Mouse (Mus musculus) mesoderm, embryonic 11.5 days (tissue): ENCODE results near the gene Mapre1.
"Not testable (repeated sequence)": the region's sequence is repeated elsewhere in the genome, so short reads cannot be mapped to it uniquely, and the experiment has no call there.

Experiments used
- DNase-seq: peaks from one replicate; pipeline ENCODE4 v3.0.0-alpha.2; 2012; ENCODE audit warnings: low read depth, low spot score

Gene Mapre1

DNA sequence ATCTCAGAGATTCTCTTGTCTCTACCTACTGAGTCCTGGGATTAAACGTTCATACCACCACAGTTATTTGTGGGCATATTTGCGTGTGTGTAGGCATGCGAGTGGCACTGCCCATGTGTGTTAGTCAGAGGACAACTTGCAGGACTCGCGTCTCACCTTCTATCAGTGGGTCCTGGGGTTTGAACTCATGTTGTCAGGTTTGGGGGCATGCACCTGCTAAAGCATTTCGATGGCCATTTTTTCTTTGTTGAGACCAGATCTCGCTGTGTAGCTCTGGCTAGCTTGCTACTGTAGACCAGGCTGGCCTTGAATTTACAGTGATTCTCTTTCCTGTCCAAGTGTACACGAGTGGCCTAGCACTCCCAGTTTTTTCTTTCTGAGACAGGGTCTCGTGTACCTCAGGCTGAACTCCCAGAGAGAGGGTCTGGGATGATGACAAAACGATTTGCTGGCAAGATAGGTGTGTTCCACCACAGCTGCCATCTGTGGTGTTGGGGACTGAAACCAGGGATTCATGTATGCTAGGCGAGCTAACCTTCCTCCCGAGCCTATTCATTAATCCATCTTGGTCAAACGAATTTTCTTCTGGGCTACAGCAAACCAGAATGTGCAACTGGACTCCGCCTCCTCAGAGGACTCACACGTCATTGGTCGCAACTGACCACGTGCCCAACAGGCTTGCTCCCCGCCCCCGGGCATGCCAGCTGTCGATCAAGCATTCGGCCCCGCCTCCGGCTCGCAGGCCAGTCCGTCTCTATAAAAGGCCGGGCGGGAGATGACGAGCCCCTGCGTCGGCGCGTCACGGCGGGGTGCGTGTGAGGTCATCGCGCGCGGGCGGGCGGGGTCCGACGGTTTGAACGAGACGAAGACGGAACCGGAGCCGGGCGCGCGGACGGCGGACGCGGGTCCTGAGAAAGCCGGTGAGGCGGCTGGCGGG is at the start of gene Mapre1:
Gene Mapre1, plus strand, starts transcription at position 775 of the 937 bp plus-strand sequence.
- DNase-seq, result peak; percentile 99

GRCm38 (mm10) chr2:153693413-153693812 is 47.7 kb upstream of the Mapre1 start:
- DNase-seq, result not testable (repeated sequence)

- peak; percentile 30 for DNase-seq
Measured at GRCm38 (mm10) chr2:153694462-153695085, 46.5 kb upstream of the Mapre1 start.

- no peak for DNase-seq
Measured at GRCm38 (mm10) chr2:153696352-153696751, 44.7 kb upstream of the Mapre1 start, which contains the start of gene Dnmt3c. Gene Dnmt3c, plus strand, starts transcription at chr2:153696652.

- no peak for DNase-seq
Measured at GRCm38 (mm10) chr2:153703389-153703788, 37.7 kb upstream of the Mapre1 start.

- peak; percentile 58 for DNase-seq
Measured at GRCm38 (mm10) chr2:153710701-153711330, 30.3 kb upstream of the Mapre1 start.

DNA sequence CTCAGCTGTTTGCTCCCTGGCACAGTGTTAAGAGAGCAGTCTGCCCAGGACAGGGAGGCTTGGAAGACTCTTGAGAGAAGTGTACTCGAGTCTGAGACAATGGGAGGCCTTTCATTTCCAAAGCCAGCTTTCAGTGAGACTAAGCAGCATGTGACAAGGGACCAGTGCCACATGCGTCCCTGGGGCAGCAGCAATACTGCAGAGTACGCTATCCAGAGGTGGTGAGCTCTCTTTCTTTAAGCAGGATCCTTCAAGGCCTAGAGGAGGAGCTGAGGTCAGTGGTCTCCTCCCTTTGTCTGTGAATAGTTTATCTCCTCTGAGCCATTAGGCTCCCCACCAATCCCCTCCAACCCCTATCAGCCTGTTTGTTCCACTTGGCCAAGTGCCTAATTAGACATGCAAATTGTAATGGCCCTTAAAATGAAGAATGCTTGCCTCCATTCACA is 28.4 kb upstream of the Mapre1 start:
- peak; percentile 30 for DNase-seq

- DNase-seq, result peak; percentile 52
Measured at GRCm38 (mm10) chr2:153713227-153713626, 27.8 kb upstream of the Mapre1 start.

DNA sequence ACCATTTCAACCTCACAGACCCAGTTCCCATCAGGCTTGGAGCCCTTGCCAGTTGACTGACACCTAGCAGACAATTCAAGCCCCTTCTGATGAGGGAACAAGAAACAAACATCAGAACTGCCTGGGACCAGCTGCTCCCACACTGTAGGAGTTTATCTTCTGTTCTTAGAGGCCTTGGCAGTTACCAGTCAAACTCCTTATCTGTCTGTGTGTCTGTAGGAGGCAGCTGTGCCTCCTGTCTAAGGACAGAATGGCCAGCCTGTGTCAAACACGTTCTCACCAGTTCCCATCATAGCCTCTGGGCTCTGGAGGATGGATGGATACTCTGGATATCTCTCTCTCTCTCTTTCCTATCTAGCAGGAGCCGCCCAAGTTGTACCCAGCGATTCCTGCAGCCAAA is 23.2 kb upstream of the Mapre1 start:
- DNase-seq, result not testable (repeated sequence)

- DNase-seq, result no peak
Measured at GRCm38 (mm10) chr2:153723098-153723497, 18.0 kb upstream of the Mapre1 start.

GRCm38 (mm10) chr2:153724424-153724823 is 16.6 kb upstream of the Mapre1 start:
- no peak for DNase-seq

- DNase-seq, result no peak
Measured at GRCm38 (mm10) chr2:153724871-153725270, 16.2 kb upstream of the Mapre1 start.

- no peak for DNase-seq
Measured at GRCm38 (mm10) chr2:153725291-153725690, 15.8 kb upstream of the Mapre1 start.

GRCm38 (mm10) chr2:153734033-153734432 is 7.0 kb upstream of the Mapre1 start:
- no peak for DNase-seq

- peak; percentile 80 for DNase-seq
Measured at GRCm38 (mm10) chr2:153741437-153742065, 477 bp downstream of the Mapre1 start.

DNA sequence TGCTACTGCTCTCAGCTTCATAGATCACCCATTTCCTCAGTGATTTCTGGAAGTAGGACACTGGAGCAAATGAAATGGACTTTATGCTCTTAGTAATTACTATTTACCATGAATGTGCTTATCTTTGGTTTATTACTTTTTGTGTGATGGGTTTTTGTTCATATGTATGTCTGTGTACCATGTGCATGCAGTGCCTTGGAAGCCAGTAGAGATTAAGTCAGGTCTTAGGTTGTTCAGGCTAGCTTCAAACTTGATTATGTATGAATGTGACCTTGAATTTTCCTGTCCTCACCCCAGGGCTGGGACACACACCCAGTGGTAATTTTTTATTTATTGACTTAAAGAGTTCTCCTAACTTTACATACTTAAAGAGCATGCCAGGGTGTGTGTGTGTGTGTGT is 6.9 kb downstream of the Mapre1 start:
- no peak for DNase-seq

DNA sequence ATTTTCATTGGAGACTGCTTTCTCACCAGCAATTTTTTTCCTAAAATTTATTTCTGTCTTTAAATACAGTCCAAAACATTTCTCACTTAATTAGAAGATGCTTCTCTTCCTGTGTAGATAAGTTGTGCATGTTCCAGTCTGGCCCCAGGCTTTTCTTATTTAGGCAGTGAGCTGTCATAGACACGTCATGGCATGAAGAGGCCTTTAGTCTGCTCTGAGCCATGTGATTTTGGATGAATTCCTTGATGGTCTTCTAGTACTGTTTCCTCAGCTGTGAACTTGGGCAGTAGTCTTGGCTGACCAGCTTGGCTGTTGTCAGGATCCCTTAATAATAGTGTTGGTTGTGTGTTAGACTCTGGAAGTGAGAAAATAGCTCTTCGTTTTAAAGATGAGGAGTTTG is 9.3 kb downstream of the Mapre1 start:
- no peak for DNase-seq

GRCm38 (mm10) chr2:153762121-153762520 is 21.0 kb downstream of the Mapre1 start:
- no peak for DNase-seq

DNA sequence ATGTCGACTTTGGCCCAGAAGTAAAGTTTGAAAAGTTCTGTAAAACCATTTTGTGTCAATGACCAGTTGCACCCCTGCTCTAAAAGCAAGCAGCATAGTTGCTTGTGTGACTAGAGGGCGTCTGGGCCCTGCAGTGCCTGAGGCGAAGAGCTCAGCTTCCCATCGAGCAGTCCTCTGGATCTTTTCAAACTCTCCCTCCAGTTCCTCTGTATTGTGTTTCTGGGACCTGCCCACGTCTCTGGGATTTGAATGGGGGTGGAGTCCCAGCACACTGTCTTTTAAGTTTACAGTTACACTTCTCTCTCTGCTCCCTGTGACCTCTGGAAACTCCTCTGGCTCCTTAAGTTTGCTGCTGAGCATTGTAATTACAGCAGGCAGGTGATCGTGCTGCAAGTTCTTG is 26.4 kb downstream of the Mapre1 start:
- DNase-seq, result no peak

DNA sequence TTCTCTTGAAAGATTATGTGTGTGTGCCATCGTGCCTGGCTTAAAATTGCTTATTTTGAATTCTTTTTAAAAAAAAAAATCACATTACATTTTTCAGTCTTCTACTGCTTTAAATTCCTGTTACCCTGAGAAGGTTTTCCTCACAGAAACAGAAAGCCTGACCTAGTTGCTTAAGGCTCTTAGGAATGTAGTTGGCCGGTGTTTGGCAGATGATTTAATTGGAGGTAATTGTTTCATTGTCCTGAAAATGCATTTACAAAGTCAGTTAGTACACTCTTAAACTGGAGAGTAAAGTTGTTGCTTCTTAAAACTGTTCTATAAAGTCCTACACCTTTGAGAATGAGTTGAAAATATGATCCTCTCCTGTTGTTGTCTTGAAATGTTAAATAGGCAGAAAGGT is 27.8 kb downstream of the Mapre1 start:
- no peak for DNase-seq

DNA sequence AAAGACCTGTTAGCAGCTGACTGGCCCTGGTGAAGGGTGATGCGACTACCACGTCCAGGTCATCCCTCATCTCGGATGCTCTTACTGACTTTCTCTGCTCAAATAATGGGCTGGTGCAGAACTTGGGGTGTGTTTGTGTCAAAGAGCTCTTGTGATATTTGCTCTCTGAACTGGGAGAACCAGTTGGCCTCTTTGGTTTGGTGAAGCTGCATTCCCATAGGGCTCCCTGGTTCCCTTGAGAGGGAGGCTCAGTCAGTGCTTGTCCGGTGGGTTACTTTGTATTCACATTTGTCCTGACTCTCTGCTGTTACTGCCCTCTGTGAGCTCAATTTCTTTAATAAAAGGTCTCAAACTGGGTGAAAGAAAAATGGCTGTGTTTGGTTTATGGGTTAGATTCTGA is 31.9 kb downstream of the Mapre1 start:
- no peak for DNase-seq

DNA sequence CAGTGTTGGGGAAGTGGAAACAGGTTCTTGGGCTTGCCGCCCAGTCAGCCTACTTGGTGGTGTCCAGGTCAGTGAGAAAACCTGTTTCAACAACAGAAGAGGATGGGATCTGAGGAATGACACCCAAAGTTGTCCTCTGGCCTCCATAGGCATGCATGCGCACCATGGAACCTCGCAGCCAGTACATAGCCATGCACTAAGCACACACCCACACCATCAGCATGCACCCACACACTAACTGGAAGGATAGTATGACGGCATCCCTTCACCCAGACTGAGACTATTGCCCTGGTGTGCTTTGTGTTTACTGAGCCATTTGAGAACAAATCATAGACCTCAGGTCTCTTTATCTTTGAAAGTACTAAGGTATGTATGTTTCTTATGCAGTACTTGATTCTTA is 34.4 kb downstream of the Mapre1 start:
- DNase-seq, result no peak
